Mouse (Mus musculus): ENCODE results near the gene Shc2. TPM values are rescaled to one million over a fixed set of nuclear protein-coding genes. Genes with fewer than 3 reads are reported as not detected.

Gene Shc2
- total RNA-seq, 1 experiment: 4.3 TPM

DNA sequence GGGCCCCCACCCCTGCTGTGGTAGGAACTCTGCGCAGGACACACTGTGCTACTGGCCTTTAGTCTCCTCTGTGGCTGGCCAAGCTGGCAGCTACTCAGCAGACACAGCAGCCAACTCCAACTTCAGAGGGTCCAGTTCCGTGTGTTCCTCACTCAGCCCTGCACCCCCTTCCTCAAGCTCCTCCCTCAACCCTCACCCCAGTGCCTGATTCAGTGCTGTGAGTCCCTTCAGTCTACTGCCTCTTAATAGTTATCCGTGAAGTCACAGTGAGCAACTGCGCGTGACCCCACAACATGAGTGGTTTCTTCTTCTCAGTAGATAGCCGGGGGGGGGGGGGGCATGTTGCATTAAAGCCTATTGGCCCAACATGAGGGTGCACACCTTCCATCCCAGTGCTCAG, 64.1 kb downstream of the Shc2 start:
- H3K36me3 ChIP-seq (ENCODE audit: control insufficient read depth, insufficient read depth, low read length, poor library complexity, severe bottlenecking): no peaks in the 10 kb centered on the region
- H3K4me1 ChIP-seq (ENCODE audit: control insufficient read depth in 2 of 2, insufficient read depth in 2 of 2, low read length in 2 of 2, poor library complexity in 1 of 2): peaks cover 0 to 7% of the 10 kb centered on the region in 2 experiments; a peak in 1 of 4 replicates
- TF ChIP-seq CHD2 (IDR thresholded peaks at IDR 0.05; ENCODE audit: low read depth, low read length) (no peak), ZC3H11A (IDR thresholded peaks at IDR 0.05; ENCODE audit: borderline replicate concordance, low read depth, low read length) (no peak), ZNF384 (IDR thresholded peaks at IDR 0.05; ENCODE audit: low read depth, low read length) (no peak), MAFK (IDR thresholded peaks at IDR 0.05; ENCODE audit: insufficient read depth, low read depth, low read length) (no peak), HCFC1 (IDR thresholded peaks at IDR 0.05; ENCODE audit: borderline replicate concordance, insufficient read depth, low read length) (no peak)
- DNase-seq (ENCODE audit: low read depth, low spot score): no peak
- H3K9ac ChIP-seq (ENCODE audit: insufficient read depth, low read depth, low read length, poor library complexity, severe bottlenecking): no peak overlapping the region
- H3K9me3 ChIP-seq (ENCODE audit: control insufficient read depth, insufficient read depth, low read depth, low read length): no peaks in the 10 kb centered on the region
- H3K27ac ChIP-seq (ENCODE audit: insufficient read depth, low read depth, low read length, poor library complexity, severe bottlenecking): no peak overlapping the region
- in situ Hi-C loops (cut with MboI; ENCODE audit: low sequenced_read_pairs in 2 of 2, unreplicated experiment in 2 of 2): no loop called here
- H3K4me3 ChIP-seq (ENCODE audit: insufficient read depth in 1 of 2, low read depth in 1 of 2, low read length in 2 of 2, poor library complexity in 1 of 2, severe bottlenecking in 1 of 2): no peak overlapping the region

DNA sequence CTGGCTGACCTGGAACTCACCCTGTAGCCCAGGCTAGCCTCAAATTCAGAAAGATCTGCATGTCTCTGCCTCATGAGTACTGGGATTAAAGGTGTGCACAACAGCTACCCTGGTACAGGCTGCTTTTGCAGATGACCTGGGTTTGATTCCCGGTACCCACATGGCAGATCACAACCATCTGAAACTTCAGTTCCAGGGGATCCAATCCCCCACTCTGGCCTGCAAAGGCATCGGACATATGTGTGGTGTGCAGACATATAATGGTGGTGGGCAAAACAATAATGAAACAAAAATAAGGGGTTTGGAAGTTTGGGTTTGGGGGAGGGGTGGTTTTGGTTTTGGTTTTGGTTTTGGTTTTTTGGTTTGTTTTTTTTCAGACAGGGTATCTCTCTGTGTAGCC, 66.4 kb downstream of the Shc2 start:
- H3K9me3 ChIP-seq (ENCODE audit: control insufficient read depth, insufficient read depth, low read depth, low read length): no peaks in the 10 kb centered on the region
- H3K27ac ChIP-seq (ENCODE audit: insufficient read depth, low read depth, low read length, poor library complexity, severe bottlenecking): no peak overlapping the region
- H3K4me3 ChIP-seq (ENCODE audit: insufficient read depth in 1 of 2, low read depth in 1 of 2, low read length in 2 of 2, poor library complexity in 1 of 2, severe bottlenecking in 1 of 2): no peak overlapping the region
- H3K4me1 ChIP-seq (ENCODE audit: control insufficient read depth in 2 of 2, insufficient read depth in 2 of 2, low read length in 2 of 2, poor library complexity in 1 of 2): peaks cover 0 to 7% of the 10 kb centered on the region in 2 experiments; a peak in 1 of 4 replicates
- no peak overlapping the region for H3K9ac ChIP-seq (ENCODE audit: insufficient read depth, low read depth, low read length, poor library complexity, severe bottlenecking)
- no peaks in the 10 kb centered on the region for H3K36me3 ChIP-seq (ENCODE audit: control insufficient read depth, insufficient read depth, low read length, poor library complexity, severe bottlenecking)
- TF ChIP-seq MAFK (IDR thresholded peaks at IDR 0.05; ENCODE audit: insufficient read depth, low read depth, low read length) (no peak), HCFC1 (IDR thresholded peaks at IDR 0.05; ENCODE audit: borderline replicate concordance, insufficient read depth, low read length) (no peak), ZNF384 (IDR thresholded peaks at IDR 0.05; ENCODE audit: low read depth, low read length) (no peak), CHD2 (IDR thresholded peaks at IDR 0.05; ENCODE audit: low read depth, low read length) (no peak), ZC3H11A (IDR thresholded peaks at IDR 0.05; ENCODE audit: borderline replicate concordance, low read depth, low read length) (no peak)
- DNase-seq (ENCODE audit: low read depth, low spot score): no peak
- in situ Hi-C loops (cut with MboI; ENCODE audit: low sequenced_read_pairs in 2 of 2, unreplicated experiment in 2 of 2): no loop called here

DNA sequence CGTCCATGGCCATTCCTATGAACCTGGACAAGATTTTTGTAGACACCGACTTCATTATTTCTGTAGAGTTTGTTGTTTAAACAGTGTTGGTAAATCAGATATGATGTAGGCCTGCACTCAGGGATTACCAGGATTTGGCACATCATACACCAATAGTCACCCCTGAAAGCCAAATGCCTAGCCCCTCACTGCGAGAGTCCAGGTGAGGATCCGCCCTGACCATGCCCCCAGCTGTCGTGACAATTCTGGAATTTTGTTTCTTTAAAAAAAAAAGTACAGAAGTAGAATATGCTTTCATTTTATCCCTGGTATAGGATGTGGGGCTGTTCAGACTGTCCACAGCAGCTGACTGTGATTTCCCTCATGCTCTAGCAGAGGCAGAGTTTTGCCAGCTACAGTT, 67.8 kb downstream of the Shc2 start:
- TF ChIP-seq ZC3H11A (IDR thresholded peaks at IDR 0.05; ENCODE audit: borderline replicate concordance, low read depth, low read length) (no peak), MAFK (IDR thresholded peaks at IDR 0.05; ENCODE audit: insufficient read depth, low read depth, low read length) (no peak), CHD2 (IDR thresholded peaks at IDR 0.05; ENCODE audit: low read depth, low read length) (no peak), HCFC1 (IDR thresholded peaks at IDR 0.05; ENCODE audit: borderline replicate concordance, insufficient read depth, low read length) (no peak), ZNF384 (IDR thresholded peaks at IDR 0.05; ENCODE audit: low read depth, low read length) (no peak)
- no peak for DNase-seq (ENCODE audit: low read depth, low spot score)

More for the DNA sequence above, 67.8 kb downstream of the Shc2 start:
- H3K9me3 ChIP-seq (ENCODE audit: control insufficient read depth, insufficient read depth, low read depth, low read length): no peaks in the 10 kb centered on the region
- H3K4me1 ChIP-seq (ENCODE audit: control insufficient read depth in 2 of 2, insufficient read depth in 2 of 2, low read length in 2 of 2, poor library complexity in 1 of 2): peaks cover 0 to 7% of the 10 kb centered on the region in 2 experiments; a peak in 1 of 4 replicates
- no peaks in the 10 kb centered on the region for H3K36me3 ChIP-seq (ENCODE audit: control insufficient read depth, insufficient read depth, low read length, poor library complexity, severe bottlenecking)
- H3K4me3 ChIP-seq (ENCODE audit: insufficient read depth in 1 of 2, low read depth in 1 of 2, low read length in 2 of 2, poor library complexity in 1 of 2, severe bottlenecking in 1 of 2): no peak overlapping the region
- in situ Hi-C loops (cut with MboI; ENCODE audit: low sequenced_read_pairs in 2 of 2, unreplicated experiment in 2 of 2): no loop called here
- no peak overlapping the region for H3K9ac ChIP-seq (ENCODE audit: insufficient read depth, low read depth, low read length, poor library complexity, severe bottlenecking)
- no peak overlapping the region for H3K27ac ChIP-seq (ENCODE audit: insufficient read depth, low read depth, low read length, poor library complexity, severe bottlenecking)

Other genes with a start within 250 kb of the Shc2 start
- gene Vmn2r83, start 169.2 kb downstream of the Shc2 start, total RNA-seq (2012; rRNA removed): not detected in 2 replicates
- 27.2 and 32.2 TPM in 2 replicates for gene Plpp2, start 104.1 kb downstream of the Shc2 start, total RNA-seq (2012; rRNA removed)
- 58.5 and 89.6 TPM in 2 replicates for gene Mier2, start 82.7 kb downstream of the Shc2 start, total RNA-seq (2012; rRNA removed)
- not detected in 2 replicates for gene Theg, start 50.6 kb downstream of the Shc2 start, total RNA-seq (2012; rRNA removed)
- 0.31 and 0.58 TPM in 2 replicates for gene C2cd4c, start 23.9 kb downstream of the Shc2 start, total RNA-seq (2012; rRNA removed)
- gene Odf3l2, start 7.8 kb upstream of the Shc2 start, total RNA-seq (2012; rRNA removed): not detected in 2 replicates
- 2.7 and 6.3 TPM in 2 replicates for gene Madcam1, start 26.6 kb upstream of the Shc2 start, total RNA-seq (2012; rRNA removed)
- 29.9 and 46.7 TPM in 2 replicates for gene Tpgs1, start 31.5 kb upstream of the Shc2 start, total RNA-seq (2012; rRNA removed)
- 491 and 507 TPM in 2 replicates for gene Cdc34, start 44.3 kb upstream of the Shc2 start, total RNA-seq (2012; rRNA removed)
- gene Gzmm, start 51.1 kb upstream of the Shc2 start, total RNA-seq (2012; rRNA removed): 2.5 and 4.5 TPM in 2 replicates
- gene Bsg, start 66.6 kb upstream of the Shc2 start, total RNA-seq (2012; rRNA removed): 858 and 1,196 TPM in 2 replicates
- gene Hcn2, start 78.7 kb upstream of the Shc2 start, total RNA-seq (2012; rRNA removed): 5.0 and 11.8 TPM in 2 replicates
- gene Polrmt, start 108.7 kb upstream of the Shc2 start, total RNA-seq (2012; rRNA removed): 109 and 159 TPM in 2 replicates
- 1.5 and 1.9 TPM in 2 replicates for gene Fgf22, start 117.2 kb upstream of the Shc2 start, total RNA-seq (2012; rRNA removed)
- gene Rnf126, start 129.0 kb upstream of the Shc2 start, total RNA-seq (2012; rRNA removed): 66.7 and 70.8 TPM in 2 replicates
- gene Fstl3, start 139.4 kb upstream of the Shc2 start, total RNA-seq (2012; rRNA removed): 5.7 and 7.1 TPM in 2 replicates
- gene Prss57, start 153.0 kb upstream of the Shc2 start, total RNA-seq (2012; rRNA removed): 0.27 and 0.37 TPM in 2 replicates
- 10.7 and 12.7 TPM in 2 replicates for gene Palm, start 155.7 kb upstream of the Shc2 start, total RNA-seq (2012; rRNA removed)
- 1.7 and 2.2 TPM in 2 replicates for gene Misp, start 183.1 kb upstream of the Shc2 start, total RNA-seq (2012; rRNA removed)
- gene Ptbp1, start 216.5 kb upstream of the Shc2 start, total RNA-seq (2012; rRNA removed): 403 and 408 TPM in 2 replicates
- 1.0 and 1.3 TPM in 2 replicates for gene Prtn3, start 236.6 kb upstream of the Shc2 start, total RNA-seq (2012; rRNA removed)
- gene Plppr3, start 236.7 kb upstream of the Shc2 start, total RNA-seq (2012; rRNA removed): 3.7 and 7.8 TPM in 2 replicates
- not detected in 2 replicates for gene Elane, start 248.3 kb upstream of the Shc2 start, total RNA-seq (2012; rRNA removed)

Measured in ES-E14 (cell line).